Mouse (Mus musculus) brain, embryonic 14.5 days (tissue): ENCODE measurements around the gene Nup188.

ENCODE experiments used
- CTCF ChIP-seq: fragments of 200-500 bp; IDR thresholded peaks from 2 replicates; pipeline ENCODE4 v1.5.1; 2012; ENCODE audit warnings: inconsistent platforms, mild to moderate bottlenecking, moderate library complexity, borderline replicate concordance; ENCODE audit not compliant: insufficient read depth, insufficient read length; ENCODE audit errors: extremely low read depth
- POLR2A ChIP-seq: fragments of 200-500 bp; IDR thresholded peaks from 2 replicates; pipeline ENCODE4 v1.6.1; 2012; ENCODE audit warnings: mild to moderate bottlenecking, inconsistent platforms, borderline replicate concordance; ENCODE audit not compliant: poor library complexity, insufficient read depth, insufficient read length, severe bottlenecking; ENCODE audit errors: extremely low read depth

DNA sequence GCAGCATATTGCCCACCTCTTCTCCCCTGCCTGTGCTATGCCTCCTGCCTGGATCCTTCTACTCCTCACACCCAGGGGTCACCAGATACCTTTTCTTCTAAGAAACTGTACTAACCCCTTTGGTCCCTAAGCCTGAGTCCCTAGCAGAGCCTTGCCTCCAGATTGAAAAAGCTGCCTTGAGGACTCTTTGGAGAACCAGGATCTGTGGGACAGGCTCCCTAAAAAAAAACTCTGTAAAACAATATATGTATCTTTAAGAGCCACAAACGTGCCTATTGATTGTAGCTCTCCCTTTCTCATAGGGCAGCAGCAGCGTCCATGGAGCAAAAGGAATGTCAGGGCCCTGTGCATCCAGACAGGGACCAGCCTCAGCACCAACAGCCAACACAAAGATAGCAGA is 45.9 kb upstream of the Nup188 start, which contains the start of gene Gm28035:
- no peak for TF ChIP-seq CTCF
- no peak for TF ChIP-seq POLR2A
